Mouse (Mus musculus): ENCODE results near the gene Sh3gl2. TPM values are rescaled to one million over a fixed set of nuclear protein-coding genes. Genes with fewer than 3 reads are reported as not detected.

Gene Sh3gl2
- polyA plus RNA-seq, 1 experiment from 2014 or later: 0.57 TPM

DNA sequence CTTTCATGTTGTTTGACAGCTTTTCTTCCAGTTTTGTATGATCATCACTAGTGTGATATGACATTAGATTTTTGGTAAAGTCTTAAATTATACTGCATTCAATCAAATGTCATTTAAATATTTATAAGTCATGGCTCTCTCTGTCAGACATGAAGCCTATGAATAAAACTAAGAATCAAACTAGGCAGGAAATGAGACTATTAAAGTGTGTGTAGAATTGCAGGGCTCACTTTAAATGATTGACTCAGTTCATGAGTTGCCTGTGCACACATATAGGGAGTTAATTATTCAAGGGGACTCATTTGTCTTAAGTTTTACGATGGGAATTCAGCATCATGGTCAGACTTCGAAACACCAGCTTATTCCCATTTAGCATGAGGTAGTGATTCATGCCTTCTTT lies 380.5 kb downstream of the Sh3gl2 start:
- DNase-seq (ENCODE audit: low spot score): no peak

DNA sequence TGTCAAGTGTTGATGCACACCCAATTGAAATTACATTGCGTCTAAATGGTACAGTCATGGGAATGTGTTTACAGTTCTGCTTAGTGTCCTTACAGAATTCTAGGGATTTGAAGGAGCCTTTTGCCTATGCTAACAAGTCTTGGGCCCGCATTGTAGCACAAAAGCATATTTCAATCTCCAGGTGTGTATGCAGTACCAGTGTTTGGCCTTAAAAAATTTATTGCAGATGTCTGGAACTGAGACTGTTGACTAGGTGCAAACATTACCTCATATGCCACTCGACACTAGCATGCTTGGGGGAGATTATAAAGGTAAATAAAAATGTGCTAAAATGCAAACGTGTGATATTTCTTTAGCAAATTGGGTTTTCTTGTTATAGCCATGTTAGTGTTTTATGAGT lies 384.0 kb downstream of the Sh3gl2 start:
- DNase-seq (ENCODE audit: low spot score): no peak

DNA sequence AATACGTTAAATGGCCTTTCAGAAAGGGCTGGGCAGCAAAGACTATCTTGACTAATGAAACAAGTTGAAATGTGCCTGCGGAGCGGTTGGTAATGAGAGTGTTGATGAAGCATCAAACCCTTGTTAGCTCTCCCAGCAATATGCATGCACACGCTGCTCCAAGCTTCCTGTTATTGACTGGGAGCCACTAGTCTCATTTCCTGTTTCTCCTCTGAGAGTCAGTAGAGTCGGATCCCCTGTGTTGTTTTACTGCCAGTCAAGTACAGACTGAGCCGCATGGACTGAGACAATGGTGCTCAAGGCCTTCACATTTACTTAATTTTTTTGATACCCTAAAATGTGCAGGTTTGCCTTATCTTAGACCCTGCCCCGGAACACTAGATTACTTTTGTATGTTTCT lies 386.1 kb downstream of the Sh3gl2 start:
- DNase-seq (ENCODE audit: low spot score): no peak

DNA sequence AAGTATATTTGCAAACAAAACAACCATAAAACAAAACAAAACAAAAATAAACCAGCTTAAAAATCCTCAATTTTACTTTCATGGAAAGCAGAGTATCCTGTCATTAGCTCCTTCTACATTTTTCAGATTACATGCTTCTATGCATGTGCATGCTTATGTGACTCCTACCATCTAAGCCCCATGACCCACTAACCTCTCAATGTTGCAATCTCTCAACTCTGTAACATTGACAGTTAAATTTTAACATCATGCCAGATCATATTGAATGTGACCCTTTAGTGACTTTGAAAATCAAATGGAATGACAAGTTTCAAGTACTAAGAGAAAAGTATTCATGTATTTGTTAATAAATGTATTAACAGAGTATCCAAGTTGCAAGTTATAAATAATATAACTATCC lies 389.2 kb downstream of the Sh3gl2 start:
- no peak for DNase-seq (ENCODE audit: low spot score)

- DNase-seq (ENCODE audit: low spot score): no peak
Observed at GRCm38 (mm10) chr4:85613331-85613730, 408.4 kb downstream of the Sh3gl2 start.

GRCm38 (mm10) chr4:85618746-85619145 lies 413.8 kb downstream of the Sh3gl2 start:
- DNase-seq (ENCODE audit: low spot score): no peak

DNA sequence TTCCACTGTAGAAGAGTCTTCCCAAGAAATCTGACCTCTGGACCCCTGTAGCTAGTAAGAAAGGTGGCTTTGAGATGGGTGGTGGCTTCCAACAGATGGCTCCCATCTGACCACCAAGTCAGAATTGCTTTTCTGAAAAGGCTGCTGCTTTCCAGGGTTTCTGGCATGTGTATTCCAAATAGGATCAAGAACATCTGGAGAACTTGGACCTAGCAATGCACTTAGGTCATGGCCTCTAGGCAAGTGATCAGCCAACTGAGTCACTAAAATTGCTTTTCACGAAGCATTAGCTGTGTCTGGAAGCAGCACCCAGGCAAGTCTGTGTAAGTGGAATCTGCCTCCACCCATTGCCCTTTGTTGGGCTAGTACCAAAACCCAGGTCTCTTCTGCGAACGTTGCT lies 414.3 kb downstream of the Sh3gl2 start:
- no peak for DNase-seq (ENCODE audit: low spot score)

DNA sequence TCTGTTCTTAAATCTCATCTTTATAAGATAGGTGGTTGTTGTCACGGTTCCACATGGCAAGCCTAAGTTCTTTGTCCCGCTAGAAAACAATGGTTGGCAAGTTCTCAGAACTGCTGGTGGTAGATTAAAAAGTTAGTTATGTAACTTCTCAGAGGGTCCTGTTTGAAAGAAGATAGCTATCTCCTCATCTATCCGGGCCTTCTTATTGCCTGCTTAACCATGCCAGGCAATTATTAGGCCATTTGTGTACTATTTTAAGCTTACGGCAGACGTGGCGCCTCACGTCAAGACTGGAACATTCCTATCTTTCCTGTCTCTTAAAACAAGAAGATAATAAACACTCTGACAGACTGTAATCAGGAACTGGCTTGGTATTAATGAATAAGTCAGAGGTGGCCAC lies 424.5 kb downstream of the Sh3gl2 start:
- no peak for DNase-seq (ENCODE audit: low spot score)

DNA sequence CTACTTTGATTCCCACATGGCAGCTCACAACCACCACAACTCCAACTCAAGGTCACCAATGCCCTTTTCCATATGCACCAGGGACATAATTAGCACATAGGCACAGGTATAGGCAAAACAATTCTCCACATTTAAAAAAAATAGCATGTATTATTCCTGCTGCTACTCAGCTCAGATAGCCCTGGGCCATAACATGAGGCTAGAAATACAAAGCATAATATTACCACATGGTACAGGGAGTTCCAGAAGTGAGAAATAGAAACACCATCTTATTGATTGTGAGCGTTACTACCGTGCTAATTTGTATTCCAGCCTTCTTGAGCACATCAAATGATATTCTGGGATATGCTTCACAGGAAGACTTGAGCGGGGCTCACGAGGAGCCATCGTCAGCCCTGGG lies 464.3 kb downstream of the Sh3gl2 start:
- DNase-seq (ENCODE audit: low spot score): no peak

DNA sequence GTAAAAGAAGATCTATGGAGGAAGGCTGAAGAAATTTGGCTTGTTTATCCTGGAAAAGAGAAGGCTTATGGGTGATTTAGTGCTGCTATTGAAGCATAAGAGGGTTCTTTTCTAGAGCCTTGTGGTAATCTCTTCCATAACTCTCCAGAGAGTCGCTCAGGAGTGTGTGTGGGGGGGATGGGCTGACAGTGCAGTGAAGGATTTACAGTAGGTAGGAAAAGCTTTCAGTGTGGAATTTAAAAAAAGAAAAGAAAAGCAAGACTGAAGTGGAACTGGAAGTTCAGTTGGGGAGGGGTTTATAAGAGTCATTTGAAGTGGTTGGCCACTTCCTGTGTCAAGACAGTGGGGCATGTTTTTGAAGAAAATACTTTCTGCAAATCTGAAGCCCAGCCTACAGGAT lies 464.8 kb downstream of the Sh3gl2 start:
- DNase-seq (ENCODE audit: low spot score): peak; percentile 9

DNA sequence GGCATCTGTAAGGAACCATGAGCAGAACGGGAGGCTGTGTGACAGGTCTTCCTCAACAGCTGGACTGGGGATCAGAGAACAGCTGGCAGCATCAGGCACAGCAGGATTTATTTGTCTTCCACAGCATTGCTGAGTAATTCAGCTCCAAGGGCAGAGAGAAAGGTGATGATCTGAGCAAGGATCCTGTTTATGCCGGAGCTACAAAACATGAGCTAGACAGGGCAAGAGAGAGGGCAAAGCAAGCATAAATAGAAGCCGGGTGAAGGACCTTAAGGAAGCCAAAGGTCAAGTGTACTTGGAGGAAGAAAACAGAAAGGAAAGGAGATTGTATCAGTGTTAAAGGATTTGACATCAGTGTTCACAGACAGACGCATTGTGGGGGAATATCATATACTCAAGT lies 467.4 kb downstream of the Sh3gl2 start:
- no peak for DNase-seq (ENCODE audit: low spot score)

GRCm38 (mm10) chr4:85677621-85678020 lies 472.7 kb downstream of the Sh3gl2 start:
- no peak for DNase-seq (ENCODE audit: low spot score)

DNA sequence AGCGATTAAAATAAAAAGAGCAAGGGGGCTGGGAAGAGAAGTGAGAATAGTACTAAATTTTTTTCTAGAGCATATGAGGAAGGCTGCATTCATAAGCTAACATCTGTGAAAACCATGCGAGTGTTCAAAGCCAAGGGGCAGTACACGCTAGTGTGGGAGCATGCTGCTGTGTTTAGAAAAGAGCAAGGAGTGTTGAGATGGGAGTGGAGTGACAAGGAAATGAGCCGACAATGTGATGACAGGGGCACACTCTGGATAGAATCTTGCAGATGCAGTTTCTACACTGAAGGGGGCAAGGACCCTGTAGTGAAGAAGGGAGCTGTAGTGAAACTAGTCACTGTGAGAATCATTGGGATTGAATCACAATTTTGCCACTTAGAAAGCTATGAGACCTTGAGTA lies 481.2 kb downstream of the Sh3gl2 start:
- DNase-seq (ENCODE audit: low spot score): no peak
